Mouse (Mus musculus) erythroid progenitor cell, adult 5-6 weeks (primary cell): ENCODE measurements around the gene Trim66. TPM values are rescaled to one million over a fixed set of nuclear protein-coding genes. Genes with fewer than 3 reads are reported as not detected.
A peak's percentile ranks its signal among the peaks of the same experiment; 100 is the strongest.

Experiments
- ATAC-seq: replicated peaks from 2 replicates; pipeline ENCODE4 v1.8.0; 2016; ENCODE audit warnings: moderate number of reproducible peaks, mild to moderate bottlenecking, moderate TSS enrichment, inconsistent platforms; ENCODE audit not compliant: poor library complexity, low FRiP score, severe bottlenecking
- total RNA-seq, 2 experiments: library from RNA; stranded (forward) in 1 of 2; stranded (reverse) in 1 of 2; fragments of 150-400 nt in 1 of 2; fragments of 186-747, 209-891 nt in 1 of 2; gene quantifications; 2 replicates each; pipeline versions ENCODE4 v1.2.3 to v1.2.4; 2015 to 2017; ENCODE audit warnings: low replicate concordance in 2 of 2

Gene Trim66
- total RNA-seq, 2 experiments from 2014 or later, result not detected

GRCm38 (mm10) chr7:109523741-109524441, 16.0 kb upstream of the Trim66 start:
- no peak for ATAC-seq

DNA sequence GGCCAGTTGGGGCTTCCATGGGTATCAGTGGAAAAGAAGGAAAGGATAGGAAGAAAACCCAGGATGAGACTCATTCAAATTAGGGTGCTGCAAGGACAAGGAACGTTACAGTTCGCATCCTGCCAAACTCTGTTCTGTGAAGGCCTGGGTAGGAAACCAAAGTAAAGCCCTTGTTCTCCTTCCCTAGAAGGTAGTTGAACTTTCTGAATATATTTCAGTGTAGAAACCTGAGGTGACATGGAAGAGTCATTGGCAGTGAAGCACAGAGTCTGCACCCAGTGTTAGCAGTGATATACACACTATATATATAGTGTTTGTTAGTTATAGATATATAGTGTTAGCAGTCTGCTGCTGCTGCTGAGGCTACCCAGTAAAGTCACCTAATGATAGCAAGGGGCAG, 15.4 kb upstream of the Trim66 start:
- no peak for ATAC-seq

DNA sequence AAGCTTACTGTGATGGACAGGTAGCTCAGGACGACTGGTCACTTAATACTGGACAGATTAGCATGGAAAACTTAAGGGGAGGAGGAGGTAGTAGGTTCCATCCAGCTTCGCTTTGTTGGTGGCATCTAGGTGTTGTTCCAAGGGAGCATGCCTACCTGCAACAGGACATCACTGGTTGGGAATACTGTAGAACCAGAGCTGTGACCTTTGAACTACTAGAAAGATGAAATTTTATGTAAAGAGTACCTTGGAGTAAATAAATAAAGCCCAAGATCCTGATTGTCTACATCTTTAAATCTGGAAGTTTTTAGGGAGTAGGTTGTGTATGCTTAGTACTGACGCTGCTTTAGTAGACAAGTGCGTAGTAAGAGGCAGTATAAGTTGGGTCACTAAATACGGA, 14.2 kb upstream of the Trim66 start:
- ATAC-seq, result no peak

- no peak for ATAC-seq
Observed at GRCm38 (mm10) chr7:109519936-109520335, 12.0 kb upstream of the Trim66 start.

GRCm38 (mm10) chr7:109518838-109519696, 11.1 kb upstream of the Trim66 start, which contains the start of gene Rpl27a:
TSS of gene Rpl27a (plus strand) at chr7:109519147.
- peak; percentile 95 for ATAC-seq

DNA sequence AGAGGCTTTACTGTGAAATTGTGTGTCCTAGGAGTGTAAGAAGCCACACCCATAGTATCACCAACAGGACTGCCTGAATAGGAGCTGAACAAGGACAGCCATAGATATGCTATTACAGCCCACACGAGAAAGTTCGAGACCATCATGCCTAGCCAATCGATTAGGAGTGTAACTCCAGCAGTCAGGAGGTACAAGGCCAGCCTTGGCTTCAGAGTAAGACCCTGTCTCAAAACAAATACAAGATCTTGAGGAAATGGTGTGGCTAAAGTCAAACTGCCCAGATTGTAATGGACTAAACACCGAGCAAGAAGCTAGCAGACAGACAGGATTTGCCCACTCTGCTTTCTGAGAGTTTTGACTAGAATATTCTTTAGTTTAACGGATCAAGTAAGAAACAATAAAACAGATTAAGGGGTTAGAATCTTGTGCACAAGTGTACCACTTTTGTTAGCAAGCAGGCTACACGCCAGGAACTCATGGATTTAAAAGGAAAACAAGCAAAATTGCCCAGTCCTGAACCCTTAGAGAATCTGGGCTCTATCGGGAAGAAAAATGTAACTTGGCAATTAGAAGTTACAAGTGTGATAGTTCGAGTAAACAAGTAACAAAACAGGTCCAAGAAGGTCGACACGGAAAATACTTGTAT, 10.2 kb upstream of the Trim66 start:
- peak; percentile 62 for ATAC-seq

DNA sequence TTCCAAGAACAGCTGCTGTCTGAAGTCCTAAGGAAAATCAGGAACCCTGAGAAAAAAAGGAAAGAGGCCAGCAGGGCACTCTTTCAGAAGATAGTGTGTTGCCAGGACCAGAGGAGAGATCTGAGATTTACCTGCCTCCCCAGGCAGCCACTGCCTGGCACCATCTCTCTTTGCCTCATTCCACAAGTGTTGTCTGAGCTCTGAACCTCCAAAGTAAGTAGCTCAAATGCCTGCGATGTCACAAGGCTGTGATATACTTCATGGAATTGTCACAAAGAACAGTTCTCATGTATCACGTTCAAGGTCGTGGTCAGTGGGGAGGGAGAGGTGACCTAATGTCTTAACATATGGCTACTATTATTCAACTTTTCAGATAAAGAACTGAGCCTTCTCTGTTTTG, 8.6 kb upstream of the Trim66 start:
- no peak for ATAC-seq

GRCm38 (mm10) chr7:109511838-109512237, 3.9 kb upstream of the Trim66 start:
- ATAC-seq, result no peak

DNA sequence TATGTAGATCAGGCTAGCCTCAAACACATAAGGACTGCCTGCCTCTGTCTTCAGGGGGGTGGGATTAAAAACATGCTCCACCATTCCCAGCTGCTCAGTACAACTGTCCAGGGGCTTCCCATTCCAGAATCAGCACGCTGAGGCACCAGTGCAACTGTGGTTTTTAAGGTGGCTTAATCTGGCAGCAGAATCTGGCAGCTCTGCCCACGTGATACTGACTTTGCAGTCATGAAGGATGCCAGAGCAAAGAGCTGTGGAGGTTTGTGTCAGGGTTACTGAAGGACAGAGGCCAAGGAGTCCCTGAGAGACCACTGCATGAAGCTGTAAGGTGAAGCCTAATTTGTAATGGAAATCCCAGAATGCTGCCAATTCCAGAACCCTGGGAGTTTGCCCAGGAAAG, 2.9 kb upstream of the Trim66 start:
- no peak for ATAC-seq

GRCm38 (mm10) chr7:109507572-109507971, 362 bp downstream of the Trim66 start:
- ATAC-seq, result no peak

DNA sequence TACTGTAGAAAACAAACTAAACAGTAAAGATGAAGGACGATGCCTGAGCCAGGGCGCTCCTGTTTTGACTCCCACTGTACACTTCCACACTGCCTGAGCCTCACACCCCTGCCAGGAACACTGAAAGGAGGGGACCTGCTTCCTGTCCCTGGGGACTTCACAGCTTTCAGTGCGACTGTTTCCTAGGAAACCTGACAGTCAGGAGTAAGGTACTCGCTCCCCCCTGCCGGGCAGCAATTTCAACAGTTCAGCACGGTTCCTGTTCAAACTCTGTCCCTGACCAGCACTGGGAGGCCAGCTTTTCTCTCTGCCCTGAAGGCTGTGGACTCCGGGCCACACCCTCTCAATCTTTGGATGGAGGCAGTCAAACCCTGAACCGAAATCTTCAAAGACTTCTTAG, 815 bp downstream of the Trim66 start:
- no peak for ATAC-seq

- no peak for ATAC-seq
Observed at GRCm38 (mm10) chr7:109497507-109497906, 10.4 kb downstream of the Trim66 start.

DNA sequence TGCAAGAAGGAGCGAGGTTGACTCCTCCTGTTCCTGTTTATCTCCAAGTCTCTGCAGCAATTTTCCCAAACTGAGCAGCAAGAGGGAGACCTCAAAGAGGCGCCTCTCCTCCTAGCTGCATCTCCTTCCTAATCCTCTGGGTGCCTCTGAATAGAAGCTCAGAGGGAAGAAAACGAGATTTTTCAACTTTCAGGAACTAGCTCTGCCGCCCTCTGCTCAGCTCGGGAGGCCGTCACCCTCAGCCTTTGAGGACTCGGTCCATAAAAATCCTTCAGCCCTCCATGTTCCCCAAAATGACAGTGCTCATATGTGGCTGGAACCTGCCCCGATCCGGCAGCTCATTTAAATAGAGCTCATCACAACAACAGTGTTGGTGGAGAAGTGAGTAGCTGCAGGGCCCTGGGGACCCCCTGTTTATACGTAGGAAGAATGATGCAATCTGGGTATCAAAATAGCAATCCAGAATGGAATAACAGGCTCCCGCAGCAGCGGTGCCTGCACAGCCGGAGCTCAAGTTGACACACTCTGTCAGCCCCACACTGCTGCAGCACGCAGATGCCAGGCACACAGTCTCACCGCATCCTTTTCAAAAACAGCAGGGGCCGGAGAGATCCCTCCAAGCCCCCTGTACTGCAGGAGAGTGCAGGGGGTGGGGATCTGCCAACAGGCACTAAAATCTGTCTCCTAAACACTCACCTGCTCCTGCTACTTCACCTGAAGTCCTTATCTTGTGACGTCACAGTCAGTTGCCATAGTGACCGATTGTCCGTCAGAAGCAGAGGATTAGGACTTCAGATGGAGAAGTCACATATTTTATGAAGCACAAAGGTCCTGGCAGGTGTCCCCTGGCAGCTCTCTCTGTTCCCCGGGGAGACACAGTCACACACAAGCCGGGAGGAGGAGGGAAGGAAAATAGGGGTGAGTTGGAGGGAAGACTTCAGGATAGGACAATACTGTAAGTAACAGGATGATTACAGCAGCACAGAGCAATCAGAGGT, 14.3 kb downstream of the Trim66 start:
- no peak for ATAC-seq

DNA sequence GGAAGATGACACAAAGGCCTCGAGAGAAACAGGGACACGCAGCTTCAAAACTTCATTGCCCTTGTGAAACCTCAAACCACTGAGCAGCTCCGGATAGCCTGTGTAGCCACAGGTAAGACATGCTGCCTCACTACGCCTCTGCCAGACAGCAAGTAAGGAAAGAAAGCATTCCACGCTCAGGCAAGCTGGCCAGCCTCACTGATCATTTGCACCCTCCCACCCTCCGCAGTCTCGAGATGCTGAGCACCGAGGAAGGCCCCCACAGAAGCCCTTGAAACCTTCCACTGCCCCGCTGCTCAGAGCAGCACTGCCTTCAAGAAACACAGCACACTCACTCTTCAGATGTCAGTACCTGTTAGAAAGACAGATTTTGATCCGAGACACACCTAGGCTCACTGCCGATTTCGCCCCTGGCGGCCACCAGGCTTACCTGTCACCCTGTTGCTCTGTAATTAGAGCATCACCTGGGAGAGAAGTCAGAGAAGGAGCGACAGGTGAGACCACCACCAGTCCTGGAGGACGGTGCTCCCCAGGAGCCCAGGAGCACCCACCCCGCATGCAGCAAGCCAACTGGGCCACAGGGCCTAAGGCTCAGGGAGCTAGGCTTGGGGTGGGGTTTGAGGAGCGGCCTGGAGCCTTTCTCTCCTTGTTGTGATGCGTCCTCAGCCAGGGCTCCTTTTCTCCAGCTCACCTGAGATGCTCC, 15.2 kb downstream of the Trim66 start:
- no peak for ATAC-seq

GRCm38 (mm10) chr7:109484221-109484620, 23.7 kb downstream of the Trim66 start:
- no peak for ATAC-seq

DNA sequence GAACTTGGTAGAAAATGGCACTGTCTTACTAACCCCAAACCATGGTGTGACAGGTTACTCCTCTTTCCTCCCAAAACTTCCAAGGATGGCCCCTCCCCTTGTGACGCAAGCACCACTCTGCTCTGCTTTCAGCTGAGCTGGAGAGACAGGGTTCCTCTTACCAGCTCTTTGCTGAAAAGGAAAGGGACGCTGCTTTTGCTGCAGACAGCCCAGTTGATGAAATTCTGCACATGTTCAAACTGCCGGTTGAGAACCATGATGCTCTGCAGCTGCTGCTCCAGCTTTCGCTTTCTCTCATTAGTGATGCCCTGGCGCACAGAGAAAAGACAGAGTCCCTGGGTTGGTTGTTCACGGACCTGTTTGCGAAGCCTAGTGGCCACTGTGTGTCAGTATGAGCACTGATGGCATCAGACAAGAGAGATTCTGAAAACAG, 27.2 kb downstream of the Trim66 start:
- no peak for ATAC-seq

DNA sequence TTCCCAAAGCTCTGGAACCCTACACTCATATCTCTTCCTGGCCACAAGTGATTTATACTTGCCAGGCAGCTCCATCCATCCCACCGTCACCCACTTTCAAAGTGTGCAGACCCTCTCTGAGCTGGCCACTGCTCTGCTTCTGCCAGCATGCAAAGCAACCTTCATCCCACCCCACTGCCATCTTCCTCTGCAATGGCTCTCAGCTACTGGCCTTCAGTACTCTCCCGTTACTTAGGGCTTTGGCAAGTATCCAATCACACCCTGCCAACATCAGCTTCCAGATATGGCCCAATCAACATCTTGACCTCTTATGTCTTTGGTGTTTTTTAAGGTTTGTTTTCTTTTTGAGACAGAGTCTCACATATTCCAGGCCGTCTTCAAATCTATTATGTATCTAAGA, 30.0 kb downstream of the Trim66 start:
- ATAC-seq, result no peak

GRCm38 (mm10) chr7:109470700-109471099, 37.2 kb downstream of the Trim66 start:
- no peak for ATAC-seq

DNA sequence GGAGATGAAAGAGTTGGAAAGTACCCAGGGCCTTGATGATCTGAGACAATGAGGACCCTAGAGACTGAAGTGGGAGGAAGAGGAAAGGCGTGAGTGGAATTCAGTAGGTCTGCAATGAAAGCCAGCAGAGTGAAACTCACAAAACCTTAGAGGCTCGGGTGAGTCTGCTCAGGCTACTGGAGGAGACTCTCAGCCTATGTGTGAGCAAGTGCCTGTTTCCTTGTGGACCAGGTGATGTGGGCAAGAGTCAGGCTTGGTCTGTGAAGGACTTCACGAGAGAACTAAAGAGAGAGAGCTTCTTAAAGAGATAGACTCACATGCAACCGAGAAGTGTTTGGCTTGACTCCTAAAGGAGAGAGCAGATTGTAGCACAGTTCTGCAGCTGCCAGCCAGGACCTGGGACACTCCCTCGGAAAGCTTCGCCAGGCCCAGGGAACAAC, 39.7 kb downstream of the Trim66 start:
- no peak for ATAC-seq
